Mouse (Mus musculus) liver, postnatal 0 days (tissue): ENCODE measurements at regions not wholly inside any gene's neighbourhood (a gene's known extent, or its start where the extent isn't known, plus 50 kb on each side); places are given as distances from the start of the nearest gene placed in this dataset.

Experiments used
- CTCF ChIP-seq: sonication (generic); IDR thresholded peaks from 2 replicates; pipeline ENCODE4 v1.5.1; 2016; ENCODE audit warnings: antibody characterized with exemption, low read depth
- EP300 ChIP-seq: IDR thresholded peaks from 2 replicates; pipeline ENCODE4 v1.6.1; 2016; ENCODE audit warnings: antibody characterized with exemption, low read depth, mild to moderate bottlenecking

- TF ChIP-seq CTCF (no peak), EP300 (no peak)
Measured at GRCm38 (mm10) chr13:116187059-116187458, 122.4 kb downstream of the Isl1 start.
